Mouse (Mus musculus): Measurements from ENCODE around the gene Cnot6l.

Gene Cnot6l

DNA sequence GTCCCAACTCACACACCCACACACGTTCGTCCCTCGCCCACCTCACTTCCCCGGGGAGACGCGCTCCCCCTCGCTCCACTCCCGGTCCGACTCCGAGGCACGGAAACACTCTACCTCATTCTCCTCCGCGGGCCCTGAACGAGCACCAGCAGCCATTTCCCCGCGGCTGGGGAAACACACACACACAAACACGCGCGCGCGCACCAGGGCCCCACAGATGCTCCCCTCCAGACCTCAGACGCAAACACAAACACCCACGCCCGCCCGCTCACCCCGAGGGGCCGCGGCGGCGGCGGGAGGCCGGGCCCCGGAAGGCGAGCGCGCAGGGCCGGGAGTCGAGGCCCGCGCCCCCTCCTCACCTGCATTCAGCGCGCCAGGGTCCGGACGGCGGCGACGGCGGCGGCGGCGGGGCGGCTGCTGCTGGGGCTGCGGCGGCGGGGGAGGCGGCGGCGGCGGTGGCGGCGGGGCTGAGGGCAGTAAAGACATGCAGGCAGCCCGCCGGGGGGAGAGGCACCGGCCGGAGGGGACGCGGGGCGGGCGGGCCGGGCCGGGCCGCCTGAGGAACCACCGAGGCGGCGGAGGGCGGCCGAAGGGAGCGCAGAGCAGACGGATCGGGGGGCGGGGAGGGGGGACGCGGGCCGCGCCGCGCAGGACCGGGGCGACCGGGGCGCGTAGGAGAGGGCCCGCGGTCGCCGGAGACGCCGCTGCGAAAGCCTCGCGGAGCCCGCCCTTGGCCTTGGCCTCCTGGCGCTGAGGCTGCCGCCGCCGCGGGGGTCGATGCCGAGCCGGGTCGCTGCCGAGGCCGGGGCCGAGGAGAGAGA lies 2.2 kb downstream of the Cnot6l start:
- peak; percentile 58 for DNase-seq (ENCODE audit: low spot score)

DNA sequence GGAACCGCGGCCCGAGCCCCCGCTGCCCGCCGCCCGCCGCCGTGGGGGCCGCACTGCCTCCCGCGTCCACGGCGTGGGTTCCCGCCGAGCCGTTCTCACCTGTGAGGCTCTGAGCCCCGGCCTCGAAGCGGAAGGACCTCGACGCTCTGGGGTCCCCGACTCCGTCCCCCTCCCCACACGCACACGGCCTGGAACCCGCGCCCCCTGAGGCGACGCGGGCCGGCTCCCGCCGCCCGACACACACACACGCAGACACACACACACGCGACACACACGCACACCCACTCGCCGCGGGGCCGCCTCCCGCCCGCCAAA lies 2.8 kb downstream of the Cnot6l start:
- DNase-seq (ENCODE audit: low spot score): no peak

DNA sequence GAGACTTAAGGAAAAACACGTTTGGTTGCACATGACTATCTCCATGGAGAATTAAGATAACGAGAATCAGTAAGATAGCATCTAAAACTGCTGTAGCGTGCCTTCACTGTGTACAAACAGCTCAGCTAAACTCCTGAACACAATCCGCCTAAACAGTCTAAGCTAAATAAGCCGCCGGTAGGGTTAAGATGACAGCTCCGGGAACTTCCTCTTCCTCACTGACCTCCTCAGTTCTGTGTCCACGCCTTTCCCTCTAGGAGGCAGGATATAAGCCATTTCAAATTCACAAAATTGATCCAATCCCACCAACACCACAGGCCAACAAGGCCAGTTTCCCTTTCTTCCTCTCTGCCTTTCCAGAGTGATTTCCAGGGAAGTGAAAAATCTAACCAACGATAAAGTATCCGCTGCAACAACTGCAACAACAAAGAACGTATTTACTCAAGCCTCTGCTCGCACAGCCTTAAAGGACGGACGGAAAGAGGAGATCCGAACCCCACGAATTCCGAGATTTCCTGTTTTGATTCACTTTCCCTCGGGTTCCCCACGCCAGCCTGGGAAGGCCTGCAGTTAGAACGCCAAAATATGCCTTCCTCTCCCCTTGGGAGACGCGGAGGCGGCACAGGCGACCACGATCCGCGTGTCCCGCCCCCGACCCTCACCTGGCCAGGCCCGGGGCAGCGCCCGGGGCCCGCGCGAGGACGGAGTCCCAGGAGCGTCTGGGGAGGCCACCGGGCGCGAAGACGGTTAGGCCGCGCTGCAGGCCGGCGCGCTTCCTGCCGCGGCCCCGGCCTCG lies 3.3 kb downstream of the Cnot6l start:
- DNase-seq (ENCODE audit: low spot score): peak; percentile 63

GRCm38 (mm10) chr5:96142351-96142750 lies 21.6 kb downstream of the Cnot6l start:
- DNase-seq (ENCODE audit: low spot score): no peak

DNA sequence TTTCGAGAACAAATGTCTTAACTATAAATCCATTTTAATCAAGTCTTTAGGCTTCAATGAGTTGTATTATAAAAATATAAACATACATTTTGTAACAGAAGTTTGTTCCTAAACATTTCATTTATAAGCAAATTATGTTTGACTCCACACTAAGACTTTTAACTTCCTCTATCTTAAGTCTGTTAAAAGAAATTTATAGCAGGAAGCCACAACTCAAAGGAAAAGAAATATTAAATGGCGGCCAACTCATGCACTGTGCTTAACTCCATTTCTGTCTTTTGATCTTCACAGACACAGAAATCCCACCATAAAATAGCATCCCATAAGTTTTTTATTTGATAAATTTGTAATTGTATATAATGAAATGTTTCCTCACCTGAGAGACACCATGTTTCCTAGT lies 33.3 kb downstream of the Cnot6l start:
- no peak for DNase-seq (ENCODE audit: low spot score)

DNA sequence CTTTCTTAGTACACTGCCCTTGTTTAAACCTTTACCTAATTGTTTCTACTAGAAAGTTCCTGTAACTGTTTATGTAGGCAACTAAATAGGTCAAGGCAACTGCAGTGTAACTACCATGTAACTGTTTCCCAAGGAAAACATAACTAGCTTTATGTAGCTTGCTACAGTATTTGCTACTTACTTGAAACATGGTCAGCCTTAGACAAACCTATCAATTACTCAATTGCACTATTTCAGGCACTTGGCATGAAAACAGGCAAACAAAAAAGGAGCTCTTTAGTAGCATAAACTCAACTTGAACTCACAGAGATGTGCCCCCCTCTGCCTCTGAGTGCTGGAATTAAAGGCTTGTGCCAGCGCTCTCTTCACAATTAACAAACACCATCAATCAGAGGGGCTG lies 37.1 kb downstream of the Cnot6l start:
- no peak for DNase-seq (ENCODE audit: low spot score)

- DNase-seq (ENCODE audit: low spot score): no peak
These were observed 49.0 kb downstream of the Cnot6l start for GRCm38 (mm10) chr5:96114943-96115342.

- DNase-seq (ENCODE audit: low spot score): no peak
These were observed 59.3 kb downstream of the Cnot6l start for GRCm38 (mm10) chr5:96104644-96105043.

- no peak for DNase-seq (ENCODE audit: low spot score)
These were observed 72.5 kb downstream of the Cnot6l start for GRCm38 (mm10) chr5:96091468-96091867.

DNA sequence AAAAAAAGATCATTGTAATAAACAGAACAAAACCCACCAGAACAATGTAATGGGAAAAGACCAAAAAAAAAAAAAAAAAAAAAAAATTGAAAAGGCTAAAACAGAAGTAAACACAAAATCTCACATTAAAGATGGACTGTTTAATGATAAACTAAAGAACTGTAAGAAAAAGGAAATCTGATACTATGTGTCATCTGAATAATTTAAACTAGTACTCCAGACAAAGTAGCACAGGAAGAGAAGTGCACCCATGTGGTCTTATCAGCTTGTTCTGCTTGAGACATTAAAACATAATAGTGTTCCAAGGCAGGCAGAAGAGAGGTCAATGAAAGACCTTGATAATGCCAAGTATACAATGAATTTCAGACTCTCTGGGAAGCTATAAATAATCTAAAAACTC lies 78.6 kb downstream of the Cnot6l start:
- DNase-seq (ENCODE audit: low spot score): no peak

- no peak for DNase-seq (ENCODE audit: low spot score)
These were observed 84.9 kb downstream of the Cnot6l start for GRCm38 (mm10) chr5:96079026-96079425.

DNA sequence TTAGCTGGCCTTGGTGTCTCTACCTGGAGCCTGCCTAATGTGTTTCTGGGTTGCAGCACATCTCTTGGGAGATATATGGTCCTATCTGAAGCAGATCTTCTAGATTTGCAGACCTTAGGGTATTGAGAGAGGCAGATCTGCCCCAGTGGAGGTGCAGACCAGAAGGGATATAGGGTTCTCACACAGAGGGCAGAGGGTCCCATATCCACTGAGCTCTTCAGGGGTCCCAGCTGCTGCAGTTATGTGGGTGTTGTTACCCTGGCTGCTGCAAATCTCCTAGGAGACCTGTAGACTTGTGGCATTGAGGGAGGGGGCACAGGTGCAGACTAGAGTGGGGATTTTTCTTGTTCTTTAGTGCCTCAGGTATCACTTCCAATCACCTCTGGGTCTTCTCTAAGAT lies 98.4 kb downstream of the Cnot6l start:
- DNase-seq (ENCODE audit: low spot score): no peak

DNA sequence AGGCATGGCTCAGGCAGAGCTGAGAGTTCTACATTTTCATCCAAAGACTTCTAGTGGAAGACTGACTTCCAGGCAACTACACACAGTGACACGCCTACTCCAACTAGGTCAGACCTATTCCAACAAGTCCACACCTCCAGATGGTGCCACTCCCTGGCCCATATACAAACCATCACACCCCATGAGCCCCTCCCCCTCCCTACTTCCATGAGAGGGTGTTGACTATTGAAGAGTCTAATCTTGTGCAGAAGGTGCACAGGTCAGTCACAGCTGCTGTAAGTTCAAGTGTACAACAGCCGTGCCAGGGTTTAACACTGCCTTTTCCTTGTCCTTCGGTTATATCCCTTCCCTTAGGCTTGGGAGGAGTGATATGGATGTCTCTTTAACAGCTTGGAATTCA lies 121.5 kb downstream of the Cnot6l start:
- DNase-seq (ENCODE audit: low spot score): no peak

DNA sequence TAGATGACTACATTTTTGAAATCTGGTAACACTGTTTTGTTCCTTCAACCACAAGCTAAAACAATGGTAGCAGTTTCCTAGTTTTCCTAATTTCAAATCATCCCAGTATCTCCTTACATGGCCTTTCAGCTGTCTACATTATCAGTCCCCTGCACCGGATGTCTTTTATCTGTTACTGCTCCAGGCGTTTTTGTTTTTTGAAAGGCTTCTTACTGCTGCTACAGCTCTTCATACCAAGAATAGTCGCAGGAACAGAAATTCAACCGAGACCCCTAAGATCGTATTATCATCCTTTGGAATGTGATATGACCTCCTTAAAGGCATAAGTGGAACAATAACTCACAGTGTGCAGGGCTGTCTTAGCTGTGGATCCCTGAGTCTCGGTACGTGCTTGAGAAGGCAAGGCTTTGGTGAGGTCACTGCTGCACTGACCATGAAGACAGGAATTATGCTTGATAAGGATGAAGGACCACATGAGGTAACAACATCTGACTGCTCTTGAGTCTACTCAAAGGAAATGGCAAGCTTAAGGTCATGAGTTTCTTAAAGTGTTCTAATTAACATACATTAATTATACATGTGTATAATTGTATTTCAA lies 122.4 kb downstream of the Cnot6l start:
- DNase-seq (ENCODE audit: low spot score): no peak

DNA sequence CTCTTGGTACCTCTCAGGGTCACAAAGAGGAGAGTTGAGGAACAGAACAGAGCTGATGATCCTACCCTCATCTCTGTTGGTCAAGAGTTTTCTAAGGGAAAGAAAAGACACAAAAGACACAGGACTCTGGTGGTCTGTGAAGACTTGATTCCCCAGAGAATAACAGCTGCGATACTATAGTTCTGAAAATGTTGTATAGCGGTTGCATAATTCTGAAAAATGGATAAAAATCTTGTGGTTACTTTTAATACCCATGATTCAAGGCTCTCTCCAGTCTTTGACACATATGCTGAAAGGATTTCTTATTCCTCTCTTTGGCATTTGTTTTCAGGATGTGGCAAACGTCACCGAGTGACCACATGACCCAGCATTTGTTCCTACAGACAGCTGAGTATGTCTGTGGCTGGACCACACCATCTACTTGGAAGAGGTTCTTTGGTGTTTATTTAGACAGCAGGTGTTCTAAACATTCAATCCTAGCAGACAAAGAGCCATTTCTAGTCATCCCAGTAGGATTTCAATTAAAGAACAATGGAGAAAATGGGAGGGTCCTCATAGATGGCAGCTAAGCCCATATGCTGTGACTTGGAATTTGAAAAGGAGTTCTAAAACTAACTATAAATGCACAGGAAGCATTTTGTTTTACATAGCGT lies 124.7 kb downstream of the Cnot6l start:
- no peak for DNase-seq (ENCODE audit: low spot score)

GRCm38 (mm10) chr5:96037684-96038121 lies 126.3 kb downstream of the Cnot6l start:
- peak; percentile 33 for DNase-seq (ENCODE audit: low spot score)

DNA sequence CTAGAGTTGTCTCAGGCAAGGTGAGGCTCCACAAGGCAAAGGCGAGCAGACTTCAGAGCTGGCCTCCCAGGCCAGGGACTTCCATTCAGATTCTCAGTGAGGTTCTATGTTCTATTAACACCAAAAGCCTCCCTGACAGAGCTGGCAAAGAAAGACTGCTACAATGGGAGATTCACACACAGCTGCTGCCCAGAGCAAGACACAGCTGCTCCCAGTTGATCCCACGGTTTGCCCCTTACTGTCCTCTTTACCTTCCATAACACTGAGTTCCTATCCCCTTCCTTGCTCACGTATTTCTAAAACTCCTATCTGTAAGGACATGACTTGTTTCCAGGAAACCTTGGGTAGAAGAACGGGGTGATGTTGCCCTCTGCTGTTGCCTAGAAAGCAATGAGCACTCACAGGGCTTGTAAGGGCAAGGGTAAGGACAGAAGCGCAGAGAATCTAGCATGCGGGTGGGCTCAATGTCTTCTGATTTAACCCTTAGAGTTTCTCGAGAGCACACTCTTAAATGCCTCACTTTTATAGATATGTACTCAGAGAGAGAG lies 127.8 kb downstream of the Cnot6l start:
- DNase-seq (ENCODE audit: low spot score): peak; percentile 34

GRCm38 (mm10) chr5:96034101-96034500 lies 129.9 kb downstream of the Cnot6l start:
- no peak for DNase-seq (ENCODE audit: low spot score)

- DNase-seq (ENCODE audit: low spot score): no peak
These were observed 134.2 kb downstream of the Cnot6l start for GRCm38 (mm10) chr5:96029821-96030220.

All from embryo, embryonic 10.5 days (tissue).